Mouse (Mus musculus): ENCODE measurements around the gene Dtd2. TPM values are rescaled to one million over a fixed set of nuclear protein-coding genes. Genes with fewer than 3 reads are reported as not detected.
A peak's percentile ranks its signal among the peaks of the same experiment; 100 is the strongest.

The Dtd2 gene
- polyA plus RNA-seq (2015; fragmentation: Nextera tagmentation; extraction: Ambion mirVana), result 16.7 and 17.4 TPM in 2 replicates

GRCm38 (mm10) chr12:52005877-52006632 lies at the start of gene Dtd2:
Gene Dtd2, minus strand, starts transcription at chr12:52006501.
- 2% methylated on average over 46 of the region's 46 CpGs for WGBS (ENCODE audit: insufficient replicate concordance)
- peak; percentile 90 for ATAC-seq (ENCODE audit: low read depth)
- H3K9ac ChIP-seq, result peak within 1 kb of the TSS; percentile 86

DNA sequence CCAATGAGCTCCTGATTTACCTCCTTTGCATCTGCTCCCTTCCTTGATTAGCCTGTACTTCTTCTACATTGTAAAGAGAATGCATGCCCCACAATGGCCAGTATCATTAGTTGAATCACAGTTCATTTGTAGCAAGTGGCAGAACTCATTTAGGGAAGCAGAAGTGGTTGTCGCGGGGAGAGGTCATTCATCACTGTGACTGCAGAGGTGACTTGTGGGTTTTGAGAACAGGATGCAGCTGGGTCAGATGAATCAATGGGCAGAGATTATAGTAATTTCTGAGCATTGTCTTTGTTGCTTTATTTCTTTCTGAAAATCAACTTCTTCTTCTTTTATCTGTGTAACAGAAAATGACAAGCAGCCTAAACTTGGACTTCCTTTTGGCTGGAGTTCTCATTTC lies 43.0 kb upstream of the Dtd2 start:
- WGBS (ENCODE audit: insufficient replicate concordance), result 16% methylated on average over 2 of the region's 2 CpGs

More at GRCm38 (mm10) chr12:52005877-52006632, at the start of gene Dtd2:
- H3K4me2 ChIP-seq, result peak within 1 kb of the TSS; percentile 76
- peaks cover 13% of the 10 kb centered on the region for H3K4me1 ChIP-seq (replicated peaks)
- no peaks in the 10 kb centered on the region for H3K9me3 ChIP-seq (replicated peaks)
- H3K27ac ChIP-seq, result peak within 1 kb of the TSS; percentile 76
- H3K4me3 ChIP-seq (replicated peaks), result peak within 1 kb of the TSS; percentile 75
- peak; percentile 88 for DNase-seq
- H3K27me3 ChIP-seq, result no peaks in the 10 kb centered on the region
- peaks cover 5% of the 10 kb centered on the region; the same call in 1 of the 2 replicates for H3K36me3 ChIP-seq

GRCm38 (mm10) chr12:52046371-52046770 lies 40.1 kb upstream of the Dtd2 start:
- ATAC-seq (ENCODE audit: low read depth), result no peak
- WGBS (ENCODE audit: insufficient replicate concordance), result 20% methylated on average over 4 of the region's 4 CpGs

More for the DNA sequence above, 43.0 kb upstream of the Dtd2 start:
- Histone ChIP-seq H3K4me3 (replicated peaks) (no peak overlapping the region), H3K9ac (no peak overlapping the region), H3K36me3 (no peaks in the 10 kb centered on the region), H3K4me1 (replicated peaks) (peaks cover 3% of the 10 kb centered on the region; the same call in 1 of the 2 replicates), H3K9me3 (replicated peaks) (no peaks in the 10 kb centered on the region), H3K27ac (no peak overlapping the region), H3K27me3 (no peaks in the 10 kb centered on the region), H3K4me2 (no peak overlapping the region)
- ATAC-seq (ENCODE audit: low read depth) (no peak), DNase-seq (no peak)

DNA sequence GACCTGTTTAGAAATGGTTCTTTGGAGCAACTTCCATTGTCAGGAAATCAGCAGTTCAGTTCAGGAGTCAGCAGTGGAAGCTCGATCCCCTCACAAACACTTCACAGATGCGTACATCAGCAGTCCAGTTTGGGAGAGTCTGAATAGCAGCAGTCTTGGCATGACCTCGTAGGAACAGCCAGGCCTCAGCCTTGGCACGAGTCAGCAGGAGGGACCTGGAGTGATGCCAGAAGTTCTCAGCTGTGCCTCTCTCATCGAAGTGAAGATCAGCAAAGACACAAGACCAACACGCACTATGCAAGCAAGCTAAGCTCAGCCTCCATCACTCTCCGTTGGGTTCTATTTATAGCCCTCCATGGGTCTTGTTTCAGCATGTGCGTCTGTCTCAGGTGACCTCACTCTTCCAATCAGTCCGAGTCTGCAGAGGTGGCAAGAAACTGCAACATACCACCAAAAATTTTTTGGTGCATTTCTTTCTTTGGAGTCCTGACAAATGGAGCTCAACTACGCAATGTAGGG lies 36.6 kb upstream of the Dtd2 start:
- Histone ChIP-seq H3K9me3 (replicated peaks) (no peaks in the 10 kb centered on the region), H3K27me3 (no peaks in the 10 kb centered on the region), H3K4me3 (replicated peaks) (no peak overlapping the region), H3K9ac (no peak overlapping the region), H3K36me3 (no peaks in the 10 kb centered on the region), H3K4me2 (no peak overlapping the region), H3K4me1 (replicated peaks) (peaks cover 3% of the 10 kb centered on the region; the same call in 1 of the 2 replicates), H3K27ac (no peak overlapping the region)
- WGBS (ENCODE audit: insufficient replicate concordance), result 66% methylated on average over 10 of the region's 10 CpGs
- ATAC-seq (ENCODE audit: low read depth) (no peak), DNase-seq (no peak)

More at GRCm38 (mm10) chr12:52046371-52046770, 40.1 kb upstream of the Dtd2 start:
- Histone ChIP-seq H3K27ac (no peak overlapping the region), H3K36me3 (no peaks in the 10 kb centered on the region), H3K27me3 (no peaks in the 10 kb centered on the region), H3K4me1 (replicated peaks) (peaks cover 3% of the 10 kb centered on the region; the same call in 1 of the 2 replicates), H3K4me3 (replicated peaks) (no peak overlapping the region), H3K4me2 (no peak overlapping the region), H3K9me3 (replicated peaks) (no peaks in the 10 kb centered on the region), H3K9ac (no peak overlapping the region)
- no peak for DNase-seq

DNA sequence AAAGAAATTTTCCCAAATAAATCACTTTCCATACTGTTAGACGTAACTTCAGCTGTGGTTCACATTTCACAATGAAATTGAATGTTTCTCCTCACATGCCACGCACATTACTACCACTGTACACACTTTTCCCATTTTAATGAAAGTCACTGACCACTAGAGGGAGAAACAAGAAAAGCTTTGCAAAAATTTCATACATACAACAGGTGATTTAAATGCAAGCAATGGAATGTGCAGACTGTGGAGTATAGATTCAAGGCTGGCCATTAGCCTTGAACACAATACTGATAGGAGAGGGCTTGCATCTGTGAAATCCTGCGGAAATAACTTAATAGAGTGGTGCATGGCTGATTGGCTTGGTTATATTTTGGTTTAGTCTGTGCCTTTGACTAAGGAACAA lies 32.1 kb upstream of the Dtd2 start:
- Histone ChIP-seq H3K36me3 (no peaks in the 10 kb centered on the region), H3K9me3 (replicated peaks) (no peaks in the 10 kb centered on the region), H3K4me1 (replicated peaks) (no peaks in the 10 kb centered on the region), H3K4me2 (no peak overlapping the region), H3K27me3 (no peaks in the 10 kb centered on the region), H3K4me3 (replicated peaks) (no peak overlapping the region), H3K9ac (no peak overlapping the region), H3K27ac (no peak overlapping the region)
- WGBS (ENCODE audit: insufficient replicate concordance), result 45% methylated on average over 3 of the region's 3 CpGs
- DNase-seq (no peak), ATAC-seq (ENCODE audit: low read depth) (no peak)

- Histone ChIP-seq H3K4me3 (replicated peaks) (no peak overlapping the region), H3K4me1 (replicated peaks) (no peaks in the 10 kb centered on the region), H3K9me3 (replicated peaks) (no peaks in the 10 kb centered on the region), H3K9ac (no peak overlapping the region), H3K36me3 (no peaks in the 10 kb centered on the region), H3K27ac (no peak overlapping the region), H3K27me3 (no peaks in the 10 kb centered on the region), H3K4me2 (no peak overlapping the region)
- WGBS (ENCODE audit: insufficient replicate concordance), result 83% methylated on average over 3 of the region's 3 CpGs
- ATAC-seq (ENCODE audit: low read depth), result no peak
- no peak for DNase-seq
Observed at GRCm38 (mm10) chr12:52034956-52035355, 28.7 kb upstream of the Dtd2 start.

DNA sequence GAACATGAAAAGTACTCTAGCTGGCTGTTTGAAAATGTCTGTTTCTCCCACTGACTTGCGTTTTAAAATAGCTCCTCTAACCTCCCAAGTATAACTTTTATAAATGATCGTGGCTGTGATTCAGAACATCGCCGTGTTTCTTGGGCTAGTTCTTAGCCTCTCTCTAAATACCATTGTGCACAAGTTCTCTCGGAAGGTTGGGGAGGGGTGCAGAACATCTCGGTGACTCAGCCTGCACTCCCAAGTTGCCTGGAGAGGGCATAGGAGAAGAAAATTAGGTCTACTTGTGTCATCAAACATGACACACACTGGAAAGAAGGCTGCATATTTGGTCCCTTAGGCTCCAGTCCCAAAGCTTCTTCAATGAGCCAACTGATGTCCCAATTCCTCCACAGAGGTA lies 26.0 kb upstream of the Dtd2 start:
- DNase-seq (no peak), ATAC-seq (ENCODE audit: low read depth) (no peak)
- no peaks in the 10 kb centered on the region for H3K4me1 ChIP-seq (replicated peaks)
- no peaks in the 10 kb centered on the region for H3K9me3 ChIP-seq (replicated peaks)
- no peak overlapping the region for H3K27ac ChIP-seq
- no peak overlapping the region for H3K4me2 ChIP-seq
- WGBS (ENCODE audit: insufficient replicate concordance), result 73% methylated on average over 6 of the region's 6 CpGs
- H3K27me3 ChIP-seq, result no peaks in the 10 kb centered on the region
- no peaks in the 10 kb centered on the region for H3K36me3 ChIP-seq
- H3K9ac ChIP-seq, result no peak overlapping the region
- no peak overlapping the region for H3K4me3 ChIP-seq (replicated peaks)

DNA sequence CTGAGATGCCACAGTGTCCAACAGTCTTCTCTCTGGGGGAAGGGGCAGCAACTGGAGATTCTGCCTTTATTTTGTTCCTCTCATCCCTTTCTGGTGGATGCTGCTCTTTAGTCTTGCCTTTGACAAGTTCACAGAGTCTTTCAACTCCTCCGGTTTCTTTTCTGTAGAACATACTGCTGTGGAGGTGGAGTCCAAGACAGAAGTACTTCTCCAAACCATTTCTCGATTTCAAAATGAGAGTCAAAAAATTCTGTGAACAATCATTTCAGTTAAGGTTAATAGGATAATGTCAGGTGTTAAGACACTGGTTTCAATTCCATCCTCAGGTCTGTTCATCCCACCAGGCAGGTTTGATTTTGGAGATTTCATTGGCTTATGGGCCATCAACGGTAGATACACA lies 21.7 kb upstream of the Dtd2 start, which contains the start of gene Gpr33:
Gpr33 (minus strand) TSS at position 101 of the 400 bp plus-strand sequence.
- ATAC-seq (ENCODE audit: low read depth) (no peak), DNase-seq (no peak)
- Histone ChIP-seq H3K4me2 (no peak within 1 kb of the TSS), H3K9ac (no peak within 1 kb of the TSS), H3K4me3 (replicated peaks) (no peak within 1 kb of the TSS), H3K4me1 (replicated peaks) (no peaks in the 10 kb centered on the region), H3K36me3 (no peaks in the 10 kb centered on the region), H3K27me3 (no peaks in the 10 kb centered on the region), H3K9me3 (replicated peaks) (no peaks in the 10 kb centered on the region), H3K27ac (no peak within 1 kb of the TSS)
- 73% methylated on average over 3 of the region's 3 CpGs for WGBS (ENCODE audit: insufficient replicate concordance)

GRCm38 (mm10) chr12:52014494-52015029 lies 8.3 kb upstream of the Dtd2 start:
- Histone ChIP-seq H3K4me1 (replicated peaks) (no peaks in the 10 kb centered on the region), H3K36me3 (no peaks in the 10 kb centered on the region), H3K9me3 (replicated peaks) (no peaks in the 10 kb centered on the region), H3K27ac (no peak overlapping the region), H3K9ac (no peak overlapping the region), H3K4me3 (replicated peaks) (no peak overlapping the region), H3K4me2 (no peak overlapping the region), H3K27me3 (no peaks in the 10 kb centered on the region)
- no peak for DNase-seq
- 73% methylated on average over 7 of the region's 7 CpGs for WGBS (ENCODE audit: insufficient replicate concordance)
- no peak for ATAC-seq (ENCODE audit: low read depth)

GRCm38 (mm10) chr12:52014044-52014443 lies 7.7 kb upstream of the Dtd2 start:
- H3K9ac ChIP-seq, result no peak overlapping the region
- H3K4me1 ChIP-seq (replicated peaks), result no peaks in the 10 kb centered on the region
- WGBS (ENCODE audit: insufficient replicate concordance), result 64% methylated on average over 11 of the region's 11 CpGs
- ATAC-seq (ENCODE audit: low read depth) (no peak), DNase-seq (no peak)
- no peak overlapping the region for H3K27ac ChIP-seq
- no peaks in the 10 kb centered on the region for H3K27me3 ChIP-seq
- H3K36me3 ChIP-seq, result no peaks in the 10 kb centered on the region
- no peak overlapping the region for H3K4me3 ChIP-seq (replicated peaks)
- no peak overlapping the region for H3K4me2 ChIP-seq
- no peaks in the 10 kb centered on the region for H3K9me3 ChIP-seq (replicated peaks)

DNA sequence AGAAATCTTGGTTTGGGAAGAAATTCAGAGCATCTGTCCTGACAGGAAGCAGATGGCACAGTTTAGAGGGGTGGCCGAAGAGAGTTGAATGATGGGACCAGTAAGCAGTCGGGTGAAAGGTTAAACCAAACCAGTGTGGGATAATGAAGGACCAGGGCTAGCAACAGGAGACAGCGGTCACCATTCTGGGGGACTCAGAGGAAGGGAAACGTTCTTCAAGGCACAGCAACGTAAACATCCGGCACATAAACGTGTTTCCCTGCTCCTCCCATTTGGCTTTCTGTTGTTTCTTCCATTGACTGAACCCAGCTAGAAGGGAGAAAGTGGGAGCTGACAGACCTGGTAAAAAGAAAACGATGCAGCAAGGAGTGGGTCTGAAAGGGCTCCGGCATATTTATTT lies 7.0 kb upstream of the Dtd2 start:
- Histone ChIP-seq H3K27me3 (no peaks in the 10 kb centered on the region), H3K4me3 (replicated peaks) (no peak overlapping the region), H3K9ac (no peak overlapping the region), H3K9me3 (replicated peaks) (no peaks in the 10 kb centered on the region), H3K27ac (no peak overlapping the region), H3K4me1 (replicated peaks) (no peaks in the 10 kb centered on the region), H3K4me2 (no peak overlapping the region), H3K36me3 (no peaks in the 10 kb centered on the region)
- ATAC-seq (ENCODE audit: low read depth) (no peak), DNase-seq (no peak)
- WGBS (ENCODE audit: insufficient replicate concordance), result 44% methylated on average over 9 of the region's 9 CpGs
